Mouse (Mus musculus): Measurements from ENCODE around the gene Zscan29.

DNA sequence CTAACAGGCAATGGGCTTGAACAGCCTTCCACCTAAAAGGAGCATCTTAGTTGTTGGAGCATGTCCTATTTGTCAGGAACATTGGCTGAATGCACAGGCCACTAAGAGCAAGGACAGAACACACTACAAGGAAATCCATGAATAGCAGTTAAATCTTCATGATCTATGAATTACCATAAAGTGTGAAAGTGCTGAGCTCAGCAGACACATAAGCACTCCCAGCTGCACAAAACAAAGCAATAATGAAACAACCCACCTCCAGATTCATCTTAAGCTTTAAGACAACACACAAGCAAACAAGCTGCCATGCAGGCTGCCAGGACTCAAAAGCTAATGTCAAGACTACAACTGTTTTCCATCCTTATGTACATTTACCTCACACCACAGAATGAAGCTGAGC, 48.3 kb upstream of the Zscan29 start:
- no peak for TF ChIP-seq POLR2A (IDR thresholded peaks at IDR 0.05; ENCODE audit: low read depth, low read length)
- no peak for TF ChIP-seq CTCF (IDR thresholded peaks at IDR 0.05; ENCODE audit: extremely low read depth, insufficient read depth, insufficient read length, insufficient replicate concordance)

Measured in spleen, adult 2 months (tissue).